Mouse (Mus musculus): ENCODE results near the gene Zfp704.

The Zfp704 gene

GRCm38 (mm10) chr3:9518936-9519335, 90.9 kb downstream of the Zfp704 start:
- peak; percentile 49 for DNase-seq (ENCODE audit: low read depth, low spot score)

GRCm38 (mm10) chr3:9516119-9516855, 93.6 kb downstream of the Zfp704 start:
- no peak for DNase-seq (ENCODE audit: low read depth, low spot score)

- peak; percentile 47 for DNase-seq (ENCODE audit: low read depth, low spot score)
These were observed 94.4 kb downstream of the Zfp704 start for GRCm38 (mm10) chr3:9515527-9515926.

GRCm38 (mm10) chr3:9513703-9514110, 96.2 kb downstream of the Zfp704 start:
- no peak for DNase-seq (ENCODE audit: low read depth, low spot score)

GRCm38 (mm10) chr3:9512199-9512598, 97.7 kb downstream of the Zfp704 start:
- DNase-seq (ENCODE audit: low read depth, low spot score): no peak

GRCm38 (mm10) chr3:9505692-9506211, 104.1 kb downstream of the Zfp704 start:
- DNase-seq (ENCODE audit: low read depth, low spot score): no peak

GRCm38 (mm10) chr3:9504371-9504770, 105.5 kb downstream of the Zfp704 start:
- DNase-seq (ENCODE audit: low read depth, low spot score): no peak

- DNase-seq (ENCODE audit: low read depth, low spot score): peak; percentile 65
These were observed 109.2 kb downstream of the Zfp704 start for GRCm38 (mm10) chr3:9500725-9501124.

- DNase-seq (ENCODE audit: low read depth, low spot score): peak; percentile 35
These were observed 109.8 kb downstream of the Zfp704 start for GRCm38 (mm10) chr3:9499994-9500553.

GRCm38 (mm10) chr3:9499489-9499888, 110.4 kb downstream of the Zfp704 start:
- DNase-seq (ENCODE audit: low read depth, low spot score): no peak

GRCm38 (mm10) chr3:9497260-9497659, 112.6 kb downstream of the Zfp704 start:
- no peak for DNase-seq (ENCODE audit: low read depth, low spot score)

- peak; percentile 62 for DNase-seq (ENCODE audit: low read depth, low spot score)
These were observed 118.1 kb downstream of the Zfp704 start for GRCm38 (mm10) chr3:9491766-9492283.

- peak; percentile 69 for DNase-seq (ENCODE audit: low read depth, low spot score)
These were observed 122.2 kb downstream of the Zfp704 start for GRCm38 (mm10) chr3:9487644-9488043.

GRCm38 (mm10) chr3:9485506-9485905, 124.4 kb downstream of the Zfp704 start:
- no peak for DNase-seq (ENCODE audit: low read depth, low spot score)

- DNase-seq (ENCODE audit: low read depth, low spot score): no peak
These were observed 127.9 kb downstream of the Zfp704 start for GRCm38 (mm10) chr3:9481956-9482355.

- DNase-seq (ENCODE audit: low read depth, low spot score): no peak
These were observed 128.5 kb downstream of the Zfp704 start for GRCm38 (mm10) chr3:9481358-9481757.

GRCm38 (mm10) chr3:9480936-9481335, 128.9 kb downstream of the Zfp704 start:
- no peak for DNase-seq (ENCODE audit: low read depth, low spot score)

- DNase-seq (ENCODE audit: low read depth, low spot score): no peak
These were observed 132.5 kb downstream of the Zfp704 start for GRCm38 (mm10) chr3:9477386-9477785.

GRCm38 (mm10) chr3:9476336-9476735, 133.5 kb downstream of the Zfp704 start:
- DNase-seq (ENCODE audit: low read depth, low spot score): no peak

GRCm38 (mm10) chr3:9475501-9475900, 134.4 kb downstream of the Zfp704 start:
- DNase-seq (ENCODE audit: low read depth, low spot score): no peak

- DNase-seq (ENCODE audit: low read depth, low spot score): no peak
These were observed 135.6 kb downstream of the Zfp704 start for GRCm38 (mm10) chr3:9474331-9474730.

GRCm38 (mm10) chr3:9466287-9466686, 143.6 kb downstream of the Zfp704 start:
- peak; percentile 67 for DNase-seq (ENCODE audit: low read depth, low spot score)

GRCm38 (mm10) chr3:9465731-9466130, 144.2 kb downstream of the Zfp704 start:
- DNase-seq (ENCODE audit: low read depth, low spot score): no peak

Measured in ZHBTc4 (cell line).